Mouse (Mus musculus) embryonic fibroblast, embryonic 13.5 days (primary cell): ENCODE results near the gene Selenom. TPM values are rescaled to one million over a fixed set of nuclear protein-coding genes. Genes with fewer than 3 reads are reported as not detected.

Source experiments
- H3K27ac ChIP-seq: 2 replicates; pipeline ENCODE4 v1.5.1; 2012; ENCODE audit warnings: low read length, control low read depth, inconsistent platforms; ENCODE audit not compliant: insufficient read depth
- H3K4me1 ChIP-seq: 2 replicates; pipeline ENCODE4 v1.6.1; 2011; ENCODE audit warnings: low read length; ENCODE audit not compliant: control insufficient read depth, insufficient read depth
- H3K4me3 ChIP-seq: 2 replicates; pipeline ENCODE4 v1.5.1; 2011; ENCODE audit warnings: mild to moderate bottlenecking, control low read depth, low read length; ENCODE audit not compliant: insufficient read depth
- CTCF ChIP-seq: IDR thresholded peaks from 2 replicates; pipeline ENCODE4 v1.5.1; 2011; ENCODE audit warnings: mild to moderate bottlenecking, control low read depth, low read length, moderate library complexity, borderline replicate concordance; ENCODE audit not compliant: insufficient read depth
- POLR2A ChIP-seq: IDR thresholded peaks from 2 replicates; pipeline ENCODE4 v1.6.1; 2011; ENCODE audit warnings: low read depth, mild to moderate bottlenecking, control low read depth, low read length, moderate library complexity
- polyA plus RNA-seq: library from polyadenylated mRNA; stranded (reverse); fragments of >200 nt; gene quantifications from 2 replicates; pipeline ENCODE4 v1.2.4, GENCODE M21; 2011; ENCODE audit warnings: low read depth; ENCODE audit not compliant: missing spikeins, insufficient read length

Selenom gene
- polyA plus RNA-seq, 1 experiment = 152 TPM

DNA sequence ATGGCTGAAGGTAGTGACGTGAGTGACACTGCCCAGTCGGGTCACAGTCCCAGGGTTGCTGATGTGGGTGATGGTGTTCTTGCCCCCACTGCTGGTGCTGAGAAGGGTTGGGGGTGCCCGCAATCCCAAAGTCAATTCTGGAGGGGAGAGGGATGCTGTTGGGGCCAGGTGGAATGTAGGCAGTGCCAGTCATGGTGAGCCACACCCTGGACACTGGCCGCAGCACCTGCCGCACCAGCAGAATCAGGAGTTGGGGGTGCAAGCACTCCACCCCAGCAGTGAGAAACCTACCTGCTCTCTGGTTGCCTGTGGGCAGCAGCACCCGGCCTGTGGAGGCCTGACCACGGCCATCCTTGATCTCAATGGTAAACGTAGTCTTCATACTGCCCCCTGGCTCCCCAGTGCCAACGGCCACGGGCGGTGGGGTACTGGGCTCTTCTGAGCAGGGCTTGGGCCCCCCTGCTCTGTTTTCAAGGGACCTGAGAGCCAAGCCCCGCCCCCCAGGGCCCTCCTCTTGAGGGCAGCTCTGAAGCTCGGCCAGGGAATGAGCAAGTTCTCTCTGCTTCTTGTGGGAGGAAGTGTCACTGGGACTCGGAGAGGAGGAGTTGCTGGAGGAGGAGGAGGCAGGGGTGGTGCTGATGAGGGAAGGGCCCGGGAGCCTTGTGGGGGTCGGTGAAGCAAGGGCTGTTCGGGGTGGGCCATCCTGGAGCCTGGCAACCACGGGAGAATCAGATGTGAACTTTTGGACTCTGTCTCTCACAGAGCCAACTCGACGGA is 15.2 kb downstream of the Selenom start:
- Histone ChIP-seq H3K4me3 (no peak overlapping the region), H3K4me1 (no peaks in the 10 kb centered on the region), H3K27ac (no peak overlapping the region)
- no peak for TF ChIP-seq POLR2A
- TF ChIP-seq CTCF = no peak

DNA sequence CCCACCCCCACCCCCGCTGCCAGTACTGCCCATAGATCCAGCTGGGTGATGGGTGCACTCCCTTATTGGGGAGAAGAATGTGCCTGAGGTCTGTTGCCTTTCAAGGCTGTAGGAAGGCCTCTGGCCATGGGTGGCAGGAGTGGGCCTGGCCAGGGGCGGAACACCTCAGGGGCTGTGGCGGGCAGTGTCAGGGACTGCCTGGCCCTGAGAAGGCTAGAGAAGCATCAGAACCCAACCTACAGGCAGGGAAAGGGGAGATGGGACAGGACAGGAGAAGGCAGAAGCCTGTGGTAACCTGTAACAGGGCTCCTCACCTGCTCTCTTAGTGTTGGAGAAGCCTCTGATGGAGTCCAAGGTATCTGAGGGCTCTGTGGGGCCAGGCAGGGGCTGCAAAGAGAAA is 16.2 kb downstream of the Selenom start:
- H3K4me3 ChIP-seq = no peak overlapping the region
- TF ChIP-seq POLR2A (no peak), CTCF (no peak)
- no peak overlapping the region for H3K27ac ChIP-seq
- peaks cover 3% of the 10 kb centered on the region for H3K4me1 ChIP-seq

DNA sequence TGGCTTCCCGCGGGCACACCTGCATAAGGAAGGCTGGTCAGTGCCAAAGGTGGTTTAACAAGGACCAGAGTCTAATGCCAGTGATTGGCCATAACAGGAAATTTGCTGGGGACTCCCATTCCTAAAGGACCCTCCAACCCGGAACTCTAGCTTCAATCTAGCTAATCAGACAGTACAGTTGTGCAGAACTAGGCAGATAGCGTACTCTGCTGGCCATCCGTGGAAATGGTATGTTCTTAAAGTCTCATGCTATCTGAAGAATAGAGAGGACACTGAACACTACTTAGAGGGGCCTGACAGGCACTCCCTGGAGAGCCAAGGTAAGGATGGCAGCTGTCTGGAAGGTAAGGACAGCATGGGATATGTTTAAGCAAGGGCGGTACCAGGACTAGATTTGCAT is 17.1 kb downstream of the Selenom start:
- no peak overlapping the region for H3K4me3 ChIP-seq
- peaks cover 3% of the 10 kb centered on the region for H3K4me1 ChIP-seq
- no peak for TF ChIP-seq CTCF
- no peak for TF ChIP-seq POLR2A
- no peak overlapping the region for H3K27ac ChIP-seq

DNA sequence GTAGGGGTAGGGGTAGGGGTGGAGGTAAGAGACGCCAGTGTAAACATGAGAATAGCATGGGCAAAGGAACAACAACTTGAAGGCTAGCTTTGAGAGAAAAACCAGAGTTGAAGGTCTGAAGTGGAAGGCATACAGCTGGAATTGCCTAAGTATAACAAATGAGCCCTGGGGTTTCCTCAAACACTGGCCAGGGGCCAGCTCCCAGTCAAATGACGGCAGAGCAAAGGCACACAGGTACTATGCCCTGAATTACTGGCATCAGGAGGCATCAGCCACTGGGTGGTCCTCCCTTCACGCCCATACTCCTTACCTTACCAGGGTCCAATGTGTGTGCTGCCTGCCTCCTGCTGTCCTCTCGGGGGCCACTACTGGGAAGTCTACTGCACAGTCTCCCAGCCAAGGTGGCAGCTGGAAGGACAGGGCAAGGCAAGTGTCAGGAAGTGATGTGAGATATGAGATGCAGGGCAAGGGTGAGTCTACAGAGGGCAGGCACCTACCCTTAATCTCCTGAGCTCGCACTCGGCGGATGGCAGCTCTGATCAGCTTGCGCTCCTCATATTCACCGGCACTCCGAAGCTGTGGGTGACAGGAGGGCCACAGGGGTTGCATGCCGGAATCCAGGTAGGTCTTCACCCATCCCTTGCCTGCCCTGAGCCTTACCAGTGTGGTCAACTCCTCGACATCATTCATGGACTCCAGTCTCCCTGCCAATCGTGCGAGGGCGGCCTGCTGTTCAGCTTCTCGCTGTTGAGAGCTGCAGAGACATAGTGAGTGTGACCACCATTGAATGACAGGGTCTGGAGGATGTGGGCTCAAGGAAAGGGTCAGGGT is 17.8 kb downstream of the Selenom start:
- H3K27ac ChIP-seq = no peak overlapping the region

DNA sequence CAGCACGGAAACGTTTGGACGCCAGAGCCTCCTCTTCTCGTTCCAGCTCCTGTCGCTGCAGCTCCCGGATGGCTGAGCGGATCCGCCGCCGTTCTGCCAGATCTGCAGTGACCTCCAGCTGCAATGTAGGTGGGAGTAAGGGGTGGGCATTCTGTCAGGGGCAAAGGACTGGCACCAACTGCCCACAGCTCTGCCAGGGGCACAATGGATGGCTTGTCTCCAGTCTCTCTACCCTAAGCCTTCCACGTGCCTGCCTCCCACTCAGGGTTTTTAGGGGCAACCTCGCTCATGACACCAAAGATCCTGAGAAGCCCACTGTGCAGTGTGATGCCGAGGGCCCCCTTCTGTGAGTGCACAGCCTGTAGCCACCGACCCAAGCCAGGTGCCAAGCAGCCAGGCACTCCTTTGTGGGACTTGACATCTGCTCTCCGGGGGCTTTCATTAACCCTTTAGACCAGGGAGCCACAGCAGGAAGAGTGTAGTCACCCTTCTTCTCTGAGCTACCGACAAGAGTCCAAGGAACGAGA is 19.0 kb downstream of the Selenom start:
- no peak overlapping the region for H3K4me3 ChIP-seq
- TF ChIP-seq CTCF = no peak
- no peak for TF ChIP-seq POLR2A
- H3K4me1 ChIP-seq = peaks cover 6% of the 10 kb centered on the region
- no peak overlapping the region for H3K27ac ChIP-seq

More for the DNA sequence above, 17.8 kb downstream of the Selenom start:
- Histone ChIP-seq H3K4me1 (peaks cover 6% of the 10 kb centered on the region), H3K4me3 (no peak overlapping the region)
- TF ChIP-seq CTCF (no peak), POLR2A (no peak)

DNA sequence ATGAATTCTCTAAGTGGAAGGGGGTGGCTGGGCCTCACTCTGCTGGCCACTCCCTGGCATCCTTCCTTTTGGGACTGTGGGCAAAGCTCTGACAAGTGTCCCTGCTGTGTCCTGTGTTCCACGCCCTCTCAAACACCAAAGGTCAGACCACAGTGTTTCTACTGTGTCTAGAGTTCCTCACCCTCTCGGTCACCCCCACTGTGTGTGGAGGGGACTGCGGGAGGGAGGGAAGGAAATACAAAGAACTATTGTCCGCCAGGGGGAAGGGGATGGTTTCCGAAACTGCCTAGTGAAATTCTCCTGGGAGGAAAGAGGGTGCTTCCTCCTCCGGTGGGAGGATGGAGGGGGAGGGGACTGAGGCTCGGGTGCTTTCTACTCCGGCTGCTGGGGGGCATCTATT is 20.5 kb downstream of the Selenom start:
- H3K27ac ChIP-seq = no peak overlapping the region
- H3K4me1 ChIP-seq = peaks cover 6% of the 10 kb centered on the region
- TF ChIP-seq CTCF (no peak), POLR2A (no peak)
- H3K4me3 ChIP-seq = peak overlapping the region; percentile 6; the same call in 1 of the 2 replicates

DNA sequence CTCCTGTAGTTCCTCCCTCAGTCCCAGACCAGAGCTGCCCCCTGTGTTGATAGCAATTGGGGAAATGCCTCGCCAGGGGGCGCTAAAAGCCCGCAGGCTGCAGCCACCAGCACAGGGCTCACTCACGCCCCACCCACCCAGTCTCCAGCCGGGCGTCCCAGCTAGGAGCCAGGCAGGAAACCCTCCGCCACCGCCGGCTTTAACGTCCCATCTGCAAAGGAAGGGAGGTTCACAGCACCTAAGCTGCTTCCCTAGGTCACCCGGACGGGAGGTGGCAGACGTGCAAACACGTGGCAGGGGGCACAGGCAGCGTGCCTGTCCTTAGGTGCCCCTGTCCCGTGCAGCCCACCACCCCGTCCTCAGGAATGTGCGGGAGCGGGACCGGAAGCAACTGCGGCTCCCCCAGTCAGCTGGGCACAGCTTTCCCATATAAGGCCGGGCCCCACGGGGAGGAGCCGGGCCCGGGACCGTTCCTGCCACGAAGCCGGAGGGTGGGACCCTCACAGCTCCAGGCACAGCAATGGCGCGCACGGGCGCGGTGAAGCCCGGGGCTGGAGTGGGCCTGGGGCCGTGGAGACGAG is 21.0 kb downstream of the Selenom start:
- peak overlapping the region; percentile 92 for H3K27ac ChIP-seq
- peak; percentile 62 for TF ChIP-seq CTCF
- TF ChIP-seq POLR2A = peak; percentile 77
- H3K4me1 ChIP-seq = peaks cover 6% of the 10 kb centered on the region
- H3K4me3 ChIP-seq = peak overlapping the region; percentile 38

DNA sequence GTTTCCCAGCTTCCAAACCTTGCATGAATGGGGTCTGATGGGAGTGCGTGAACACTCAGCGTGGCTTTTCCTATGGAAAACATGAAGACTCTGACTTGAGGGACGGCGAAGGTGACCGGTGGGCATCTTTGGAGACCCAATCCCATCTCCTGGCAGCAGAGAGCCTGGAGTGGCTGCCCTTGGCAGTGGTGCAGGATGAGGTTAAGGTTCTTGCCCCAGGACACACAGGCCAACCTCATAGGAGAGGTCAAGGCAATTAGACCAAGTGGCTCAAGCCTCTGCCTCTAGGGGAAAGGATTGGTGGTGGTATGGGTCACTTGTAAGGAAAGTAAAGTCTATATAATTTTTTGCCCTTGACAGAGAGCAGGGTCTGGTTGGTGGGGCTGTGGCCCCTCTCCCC is 21.6 kb downstream of the Selenom start:
- H3K4me1 ChIP-seq = peaks cover 6% of the 10 kb centered on the region
- H3K4me3 ChIP-seq = peak overlapping the region; percentile 38
- TF ChIP-seq CTCF (no peak), POLR2A (no peak)
- peak overlapping the region; percentile 92 for H3K27ac ChIP-seq

DNA sequence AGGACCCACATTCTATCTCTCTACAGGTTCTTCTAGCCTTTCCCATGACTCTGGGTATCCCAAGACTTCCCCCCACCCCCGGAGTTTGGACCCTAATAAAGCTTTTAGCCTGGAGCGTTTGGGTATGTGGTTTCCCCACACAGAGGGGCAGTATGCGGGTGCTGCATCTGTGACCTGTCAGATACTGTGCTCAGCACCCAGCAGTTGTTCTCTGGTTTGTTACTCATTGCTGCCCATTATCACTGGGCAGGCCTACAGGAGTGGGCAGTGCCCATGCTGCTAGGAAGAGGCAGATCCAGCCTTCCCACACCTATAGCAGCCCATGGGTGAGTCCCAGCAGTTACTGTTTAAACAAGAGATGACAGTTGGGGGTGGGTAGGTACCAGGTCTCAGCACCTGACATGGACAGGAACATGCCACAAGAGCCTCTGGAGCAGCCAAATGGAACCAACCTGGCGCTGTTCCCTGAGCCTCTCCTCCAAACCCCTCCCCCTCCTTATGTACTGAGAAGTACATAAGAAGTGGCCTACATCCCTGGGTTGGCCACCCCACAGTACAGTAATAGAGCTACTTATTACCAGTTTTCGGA is 22.4 kb downstream of the Selenom start:
- Histone ChIP-seq H3K27ac (peak overlapping the region; percentile 92; the same call in 1 of the 2 replicates), H3K4me1 (peaks cover 6% of the 10 kb centered on the region), H3K4me3 (no peak overlapping the region; the same call in 1 of the 2 replicates)
- TF ChIP-seq CTCF (no peak), POLR2A (no peak)
